Mouse (Mus musculus) layer of hippocampus, adult 18-20 months (tissue): Measurements from ENCODE around the gene Fbln7. TPM values are rescaled to one million over a fixed set of nuclear protein-coding genes. Genes with fewer than 3 reads are reported as not detected.

Experiments used
- DNase-seq, 2 experiments: peaks; one replicate each; pipeline ENCODE4 v3.0.0; 2022; ENCODE audit warnings: low spot score in 2 of 2
- total RNA-seq, 2 experiments: library from RNA; stranded (reverse); gene quantifications; 2 replicates each; pipeline ENCODE4 v1.2.3; 2021

The Fbln7 gene
- total RNA-seq, 2 experiments from 2014 or later = 0.71 to 1.1 TPM

- no peak for DNase-seq
Measured at GRCm38 (mm10) chr2:128871656-128872055, 8.9 kb downstream of the Fbln7 start.

- DNase-seq = no peak
Measured at GRCm38 (mm10) chr2:128872256-128872655, 9.5 kb downstream of the Fbln7 start.

GRCm38 (mm10) chr2:128875526-128875925 lies 12.7 kb downstream of the Fbln7 start:
- no peak for DNase-seq

GRCm38 (mm10) chr2:128881236-128881635 lies 18.5 kb downstream of the Fbln7 start:
- no peak for DNase-seq

GRCm38 (mm10) chr2:128885225-128885811 lies 22.5 kb downstream of the Fbln7 start:
- DNase-seq = no peak

- no peak for DNase-seq
Measured at GRCm38 (mm10) chr2:128887866-128888550, 25.2 kb downstream of the Fbln7 start.

GRCm38 (mm10) chr2:128890661-128891335 lies 28.0 kb downstream of the Fbln7 start:
- DNase-seq = no peak

- no peak for DNase-seq
Measured at GRCm38 (mm10) chr2:128892180-128892721, 29.5 kb downstream of the Fbln7 start.

- no peak for DNase-seq
Measured at GRCm38 (mm10) chr2:128902843-128903242, 40.1 kb downstream of the Fbln7 start.

GRCm38 (mm10) chr2:128903661-128904060 lies 40.9 kb downstream of the Fbln7 start:
- no peak for DNase-seq

- DNase-seq = no peak
Measured at GRCm38 (mm10) chr2:128914978-128915377, 52.2 kb downstream of the Fbln7 start.

- no peak for DNase-seq
Measured at GRCm38 (mm10) chr2:128916528-128916927, 53.7 kb downstream of the Fbln7 start.

- DNase-seq = no peak
Measured at GRCm38 (mm10) chr2:128924799-128925198, 62.0 kb downstream of the Fbln7 start.

- peak in 1 of 2 experiments; percentile 18 for DNase-seq
Measured at GRCm38 (mm10) chr2:128928446-128928845, 65.7 kb downstream of the Fbln7 start.

- DNase-seq = no peak
Measured at GRCm38 (mm10) chr2:128930704-128931103, 67.9 kb downstream of the Fbln7 start.

GRCm38 (mm10) chr2:128936256-128936655 lies 73.5 kb downstream of the Fbln7 start:
- no peak for DNase-seq

- DNase-seq = peak; percentile 95 to 98
Measured at GRCm38 (mm10) chr2:128943538-128944528, 81.1 kb downstream of the Fbln7 start, which contains the start of gene Zc3h8. TSS of gene Zc3h8 (minus strand) at chr2:128944077.
